Mouse (Mus musculus): ENCODE data around the gene Rdh7.

- TF ChIP-seq FOSL1 (IDR thresholded peaks at IDR 0.05; ENCODE audit: insufficient read depth, low read length, poor library complexity, severe bottlenecking) (no peak), MYOG (IDR thresholded peaks at IDR 0.05; ENCODE audit: control insufficient read depth, extremely low read depth, insufficient read length) (no peak), CTCF (IDR thresholded peaks at IDR 0.05; ENCODE audit: control insufficient read depth, insufficient read depth, insufficient read length) (no peak), MAX (IDR thresholded peaks at IDR 0.05) (no peak), USF1 (IDR thresholded peaks at IDR 0.05; ENCODE audit: low read depth) (no peak), MYOD1 (IDR thresholded peaks at IDR 0.05; ENCODE audit: control insufficient read depth, insufficient read length, low read depth) (no peak)
Measured at GRCm38 (mm10) chr10:127838539-127838938, 50.1 kb downstream of the Rdh7 start.

Data from C2C12 (cell line).